Mouse (Mus musculus): ENCODE results near the gene Wdr66. TPM values are rescaled to one million over a fixed set of nuclear protein-coding genes. Genes with fewer than 3 reads are reported as not detected.

The Wdr66 gene
- total and polyA plus RNA-seq, 3 experiments = 0.21 to 0.34 (median 0.21) TPM

- H3K36me3 ChIP-seq (replicated peaks in 1 of 2; ENCODE audit: control insufficient read depth in 1 of 2, insufficient read depth in 1 of 2, low read length in 1 of 2) = peaks cover 27 to 75% of the 10 kb centered on the region in 2 experiments
- in situ Hi-C loops (cut with MboI; ENCODE audit: low pct_ligation_motif_present, low pct_unique_long_range_greater_than_20kb, low sequenced_read_pairs) = no loop called here
- H3K9me3 ChIP-seq (replicated peaks; ENCODE audit: low read length) = no peaks in the 10 kb centered on the region
- TF ChIP-seq ZC3H11A (IDR thresholded peaks at IDR 0.05; ENCODE audit: low read depth, low read length) (peak; percentile 37; the same call in 1 of the 2 replicates), RAD21 (IDR thresholded peaks at IDR 0.05; ENCODE audit: low read depth, low read length) (peak; percentile 77), NRF1 (IDR thresholded peaks at IDR 0.05; ENCODE audit: low read depth, low read length) (no peak), SMC3 (IDR thresholded peaks at IDR 0.05; ENCODE audit: low read depth, low read length) (peak; percentile 92), CTCF (conservative IDR thresholded peaks at IDR 0.05 in 1 of 2, IDR thresholded peaks at IDR 0.05 in 1 of 2; ENCODE audit: low read depth in 2 of 2, low read length in 2 of 2) (peak; percentile 94 to 98), MXI1 (IDR thresholded peaks at IDR 0.05; ENCODE audit: low read depth, low read length) (no peak), HCFC1 (IDR thresholded peaks at IDR 0.05; ENCODE audit: low read depth, low read length) (no peak)
- H3K4me2 ChIP-seq (ENCODE audit: insufficient read depth, low read depth, poor library complexity, severe bottlenecking) = no peak overlapping the region
- H3K27ac ChIP-seq (ENCODE audit: insufficient read depth, low read depth) = no peak overlapping the region
- no peaks in the 10 kb centered on the region for H3K79me2 ChIP-seq (replicated peaks; ENCODE audit: control insufficient read depth, extremely low read depth, insufficient read depth, poor library complexity, severe bottlenecking)
- dilution Hi-C loops (cut with MboI; ENCODE audit: extremely low pct_ligation_motif_present, extremely low pct_unique_long_range_greater_than_20kb, low sequenced_read_pairs) = no loop called here
- peaks cover 2 to 3% of the 10 kb centered on the region in 2 experiments; a peak in 3 of 4 replicates for H3K4me1 ChIP-seq (ENCODE audit: control insufficient read depth in 1 of 2, insufficient read depth in 2 of 2)
- no peaks in the 10 kb centered on the region for H3K27me3 ChIP-seq (replicated peaks)
- no peak overlapping the region for H3K9ac ChIP-seq (ENCODE audit: insufficient read depth, low read depth)
- peak; percentile 65 for DNase-seq (ENCODE audit: extremely low read depth)
- no peak overlapping the region for H3K4me3 ChIP-seq (replicated peaks in 1 of 3; ENCODE audit: low read depth in 2 of 3, low read length in 2 of 3, poor library complexity in 1 of 3)
Measured at GRCm38 (mm10) chr5:123368869-123369488, 117.1 kb downstream of the Wdr66 start.

GRCm38 (mm10) chr5:123370049-123370448, 118.1 kb downstream of the Wdr66 start:
- no peak for DNase-seq (ENCODE audit: extremely low read depth)
- no peaks in the 10 kb centered on the region for H3K27me3 ChIP-seq (replicated peaks)
- H3K4me3 ChIP-seq (replicated peaks in 1 of 3; ENCODE audit: low read depth in 2 of 3, low read length in 2 of 3, poor library complexity in 1 of 3) = no peak overlapping the region
- no peak overlapping the region for H3K27ac ChIP-seq (ENCODE audit: insufficient read depth, low read depth)
- H3K79me2 ChIP-seq (replicated peaks; ENCODE audit: control insufficient read depth, extremely low read depth, insufficient read depth, poor library complexity, severe bottlenecking) = no peaks in the 10 kb centered on the region
- peaks cover 27 to 67% of the 10 kb centered on the region in 2 experiments for H3K36me3 ChIP-seq (replicated peaks in 1 of 2; ENCODE audit: control insufficient read depth in 1 of 2, insufficient read depth in 1 of 2, low read length in 1 of 2)
- in situ Hi-C loops (cut with MboI; ENCODE audit: low pct_ligation_motif_present, low pct_unique_long_range_greater_than_20kb, low sequenced_read_pairs) (no loop called here), dilution Hi-C loops (cut with MboI; ENCODE audit: extremely low pct_ligation_motif_present, extremely low pct_unique_long_range_greater_than_20kb, low sequenced_read_pairs) (no loop called here)
- no peaks in the 10 kb centered on the region for H3K4me1 ChIP-seq (ENCODE audit: control insufficient read depth in 1 of 2, insufficient read depth in 2 of 2)
- TF ChIP-seq CHD1 (IDR thresholded peaks at IDR 0.05; ENCODE audit: low read depth, low read length) = no peak
- no peak for TF ChIP-seq USF1 (IDR thresholded peaks at IDR 0.05; ENCODE audit: low read depth, low read length)
- no peak for TF ChIP-seq JUND (conservative IDR thresholded peaks at IDR 0.05; ENCODE audit: low read depth, low read length)
- TF ChIP-seq CHD2 (IDR thresholded peaks at IDR 0.05; ENCODE audit: low read length) = no peak
- no peak for TF ChIP-seq MEF2A (IDR thresholded peaks at IDR 0.05; ENCODE audit: borderline replicate concordance, low read depth, low read length)
- TF ChIP-seq ZNF384 (IDR thresholded peaks at IDR 0.05; ENCODE audit: low read depth, low read length) = no peak
- TF ChIP-seq ZC3H11A (IDR thresholded peaks at IDR 0.05; ENCODE audit: low read depth, low read length) = no peak
- TF ChIP-seq HCFC1 (IDR thresholded peaks at IDR 0.05; ENCODE audit: low read depth, low read length) = no peak
- TF ChIP-seq PAX5 (IDR thresholded peaks at IDR 0.05; ENCODE audit: low read length) = no peak
- TF ChIP-seq NELFE (IDR thresholded peaks at IDR 0.05; ENCODE audit: low read depth, low read length) = no peak
- no peak for TF ChIP-seq ETS1 (conservative IDR thresholded peaks at IDR 0.05; ENCODE audit: low read depth, low read length)
- TF ChIP-seq BHLHE40 (IDR thresholded peaks at IDR 0.05; ENCODE audit: low read depth, low read length) = no peak
- no peak for TF ChIP-seq ZKSCAN1 (IDR thresholded peaks at IDR 0.05; ENCODE audit: borderline replicate concordance, low read depth, low read length)
- TF ChIP-seq SIN3A (IDR thresholded peaks at IDR 0.05; ENCODE audit: low read length) = no peak
- TF ChIP-seq KAT2A (IDR thresholded peaks at IDR 0.05; ENCODE audit: insufficient replicate concordance, low read length) = no peak
- TF ChIP-seq UBTF (IDR thresholded peaks at IDR 0.05; ENCODE audit: low read depth, low read length) = no peak
- no peak for TF ChIP-seq TCF12 (IDR thresholded peaks at IDR 0.05; ENCODE audit: low read depth, low read length)
- no peak for TF ChIP-seq RAD21 (IDR thresholded peaks at IDR 0.05; ENCODE audit: low read depth, low read length)
- no peaks in the 10 kb centered on the region for H3K9me3 ChIP-seq (replicated peaks; ENCODE audit: low read length)
- no peak overlapping the region for H3K4me2 ChIP-seq (ENCODE audit: insufficient read depth, low read depth, poor library complexity, severe bottlenecking)
- no peak overlapping the region for H3K9ac ChIP-seq (ENCODE audit: insufficient read depth, low read depth)

All from CH12.LX (cell line).